Mouse (Mus musculus) embryo, embryonic 11.5 days (tissue): ENCODE data around the gene Nle1.

Experiments used
- DNase-seq: peaks from one replicate; pipeline ENCODE4 v3.0.0-alpha.2; 2012; ENCODE audit warnings: low read depth, low spot score

The Nle1 gene

GRCm38 (mm10) chr11:82869506-82870172, 38.6 kb downstream of the Nle1 start:
- DNase-seq: no peak

GRCm38 (mm10) chr11:82867956-82868355, 40.3 kb downstream of the Nle1 start:
- DNase-seq: no peak

GRCm38 (mm10) chr11:82866850-82867564, 41.2 kb downstream of the Nle1 start:
- no peak for DNase-seq

GRCm38 (mm10) chr11:82865957-82866356, 42.3 kb downstream of the Nle1 start:
- DNase-seq: no peak

DNA sequence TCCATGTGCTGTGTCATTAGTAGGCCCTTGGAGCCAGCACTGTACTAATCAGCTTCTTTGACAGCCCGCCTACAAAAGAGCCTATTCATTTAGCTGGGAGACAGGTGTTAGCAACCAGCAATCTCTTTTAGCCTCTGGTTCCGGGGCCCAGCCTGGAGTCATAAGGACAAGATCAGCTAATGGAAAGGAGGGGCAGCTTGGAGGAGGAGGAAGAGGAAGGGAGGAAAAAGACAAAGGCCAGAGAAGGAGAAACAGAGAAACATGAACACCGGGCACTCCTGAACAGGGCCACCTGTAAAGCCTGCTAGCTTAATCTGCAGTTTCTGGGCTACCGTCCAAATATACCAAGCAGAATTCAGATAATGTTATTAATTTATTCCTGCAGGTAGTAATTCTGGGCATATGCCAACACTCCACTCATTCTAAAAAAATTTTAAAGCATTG, 44.7 kb downstream of the Nle1 start:
- no peak for DNase-seq

DNA sequence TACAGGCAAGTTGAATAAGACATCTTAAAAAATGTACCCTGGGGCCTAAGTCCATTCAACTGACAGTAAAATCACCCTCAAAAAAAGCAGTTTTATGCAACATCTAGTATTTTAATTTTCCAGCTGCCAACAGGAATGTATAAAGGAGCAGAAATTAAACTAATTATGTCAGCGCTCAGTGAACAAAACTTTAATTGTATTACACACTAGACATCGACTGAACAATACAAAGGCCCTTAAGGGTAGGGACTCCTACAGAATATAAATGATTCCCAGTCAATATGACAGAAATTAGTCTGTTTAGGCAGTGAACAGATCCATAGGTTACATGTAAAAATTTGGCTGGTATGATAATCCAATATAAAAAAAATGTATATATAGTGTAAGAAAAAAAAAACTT, 45.2 kb downstream of the Nle1 start:
- DNase-seq: no peak

DNA sequence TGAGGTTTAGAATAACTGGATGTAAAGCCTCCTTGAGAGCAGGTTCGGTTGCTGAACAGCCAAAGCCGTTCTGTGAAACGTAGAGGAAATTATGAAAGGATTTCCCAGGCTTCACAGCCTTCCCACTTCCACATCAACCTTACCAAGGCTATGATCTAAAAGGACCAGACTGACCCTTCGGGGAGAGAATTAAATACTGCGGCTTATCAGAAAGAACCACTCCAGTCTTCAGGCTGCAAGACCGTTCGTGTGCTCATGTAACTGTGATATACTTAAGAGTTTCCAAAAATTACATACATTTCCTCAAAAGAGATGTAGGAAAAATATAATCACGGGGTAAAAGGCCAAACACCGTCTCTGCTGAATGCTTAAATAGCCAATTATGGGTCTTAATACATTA, 45.6 kb downstream of the Nle1 start:
- DNase-seq: no peak

DNA sequence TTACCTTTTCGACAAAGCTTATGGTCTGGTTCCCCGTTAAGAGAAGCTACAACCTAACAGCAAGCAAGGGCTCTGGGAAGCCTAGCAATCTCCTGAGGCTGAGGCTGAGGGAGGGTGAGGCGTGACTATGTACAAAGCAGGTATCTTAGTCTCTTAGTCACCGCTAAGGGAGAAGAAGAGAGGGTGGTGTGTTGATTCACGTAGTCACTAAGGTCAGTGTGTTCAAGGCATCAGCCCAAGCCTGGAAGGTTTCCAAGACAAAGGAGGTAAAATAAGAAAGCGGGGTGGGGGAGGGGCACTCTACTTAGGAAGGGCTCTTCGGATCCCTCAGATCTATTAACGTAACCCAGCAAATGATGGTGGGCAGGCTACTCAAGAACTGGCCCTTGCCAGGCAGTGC, 46.7 kb downstream of the Nle1 start:
- DNase-seq: no peak

DNA sequence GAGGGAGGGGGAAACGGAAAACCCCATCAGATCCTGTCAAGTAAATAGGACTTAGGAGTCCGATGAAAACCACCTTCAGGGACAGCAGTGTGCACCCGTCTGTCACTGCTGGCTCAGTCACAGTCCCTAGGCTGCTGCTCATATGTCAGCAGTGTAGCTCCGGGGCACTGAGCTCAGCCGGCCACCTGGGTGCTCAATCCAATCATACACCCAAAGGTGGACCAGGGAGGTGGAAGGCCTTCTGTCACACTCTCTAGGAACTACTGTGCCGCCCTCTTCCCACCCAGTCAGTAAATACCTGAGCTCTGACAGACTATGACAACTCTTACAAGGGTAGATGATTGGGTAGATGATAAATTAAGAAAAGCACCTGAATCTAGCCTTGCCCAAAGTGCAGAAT, 47.5 kb downstream of the Nle1 start:
- no peak for DNase-seq

DNA sequence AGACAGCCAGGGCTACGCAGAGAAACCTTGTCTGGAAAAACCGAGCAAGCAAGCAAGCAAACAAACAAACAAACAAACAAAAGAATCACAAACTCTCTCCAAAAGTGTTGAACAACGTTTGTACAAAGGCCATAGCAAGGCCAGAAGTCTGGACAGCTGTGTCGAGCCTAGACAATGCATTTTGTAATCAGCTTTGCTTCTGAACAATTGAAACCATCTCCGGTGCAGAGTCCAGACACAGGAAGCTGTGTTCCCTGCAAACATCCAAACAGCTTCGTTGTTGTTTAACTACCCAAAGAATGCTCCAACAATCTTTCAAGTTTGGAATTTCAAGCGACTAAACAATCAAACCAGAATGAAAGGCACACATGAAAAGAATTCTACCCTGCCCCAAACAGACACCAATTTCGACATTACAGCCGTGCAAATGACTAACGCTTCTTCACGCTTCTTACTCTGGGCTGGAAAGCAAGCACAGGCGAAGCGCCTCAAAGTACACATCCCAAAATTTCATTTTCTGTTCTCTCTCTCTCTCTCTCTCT, 50.8 kb downstream of the Nle1 start:
- DNase-seq: no peak

DNA sequence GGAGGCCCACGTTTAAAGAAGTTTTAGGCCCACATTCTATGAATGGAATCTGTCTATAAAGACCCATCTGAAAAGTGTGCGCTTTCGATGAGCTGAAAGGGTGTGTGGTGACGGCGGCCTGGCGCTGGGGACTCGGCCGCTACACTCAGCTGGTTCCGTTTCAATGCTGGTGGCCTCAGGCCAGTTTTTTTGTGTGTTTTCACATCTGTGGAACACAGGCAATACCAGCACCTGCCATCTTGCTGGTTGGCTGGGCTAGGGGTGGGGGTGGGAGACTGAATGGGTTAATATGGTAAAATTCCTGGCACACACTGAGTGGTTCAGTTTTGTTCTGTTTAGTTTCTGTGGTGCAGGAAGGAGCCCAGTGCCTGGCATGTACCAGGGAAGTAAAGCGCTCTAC, 52.2 kb downstream of the Nle1 start:
- no peak for DNase-seq

DNA sequence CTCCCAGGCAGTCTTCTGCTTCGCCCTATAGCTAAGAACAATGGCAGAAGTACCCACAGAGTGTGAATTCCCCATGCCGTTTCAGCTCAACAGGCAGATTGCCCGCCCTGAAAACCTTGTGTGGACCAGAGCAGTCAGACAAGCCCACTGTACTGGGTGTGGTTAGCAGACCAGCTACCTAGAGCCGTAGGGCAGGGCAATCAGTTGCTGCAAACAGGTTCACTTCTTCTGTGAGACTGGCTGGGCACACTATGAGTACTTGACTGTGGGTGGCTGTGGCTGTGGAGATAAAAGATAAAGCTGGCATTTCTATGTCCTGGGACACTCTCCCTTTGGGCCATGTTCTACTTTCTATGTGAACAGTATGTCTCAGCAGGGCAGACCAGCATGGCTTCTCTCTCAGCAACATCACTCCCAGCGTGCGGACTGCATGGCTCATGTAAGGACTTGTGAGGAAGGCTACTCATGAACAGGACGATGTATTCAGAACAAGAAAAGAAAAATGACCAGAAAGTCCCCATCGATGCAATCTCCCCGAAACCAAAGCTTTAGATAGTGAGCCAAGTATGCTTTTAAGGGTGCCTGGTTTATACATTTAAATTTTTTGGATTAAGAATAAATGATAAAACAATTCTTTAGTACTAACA, 52.8 kb downstream of the Nle1 start:
- no peak for DNase-seq

DNA sequence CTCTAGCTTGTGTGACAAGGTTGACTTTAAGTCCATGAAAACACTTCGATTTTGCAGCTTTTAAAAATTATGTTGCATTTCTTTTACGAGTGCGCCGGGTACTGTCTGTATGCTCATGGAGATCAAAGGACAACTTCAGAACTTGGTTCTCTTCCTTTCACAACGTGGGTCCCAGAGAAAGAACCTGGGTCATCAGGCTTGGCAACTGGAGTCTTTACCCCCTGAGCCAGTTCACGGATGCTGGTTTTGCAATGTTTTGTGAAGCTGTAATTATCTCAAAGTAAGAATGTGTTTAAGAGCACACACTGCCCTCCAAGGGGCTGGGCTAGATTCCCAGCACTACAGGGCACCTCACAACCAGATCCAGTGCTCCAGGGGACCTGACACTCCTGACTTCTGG, 54.1 kb downstream of the Nle1 start:
- no peak for DNase-seq

GRCm38 (mm10) chr11:82852958-82853357, 55.3 kb downstream of the Nle1 start:
- no peak for DNase-seq

DNA sequence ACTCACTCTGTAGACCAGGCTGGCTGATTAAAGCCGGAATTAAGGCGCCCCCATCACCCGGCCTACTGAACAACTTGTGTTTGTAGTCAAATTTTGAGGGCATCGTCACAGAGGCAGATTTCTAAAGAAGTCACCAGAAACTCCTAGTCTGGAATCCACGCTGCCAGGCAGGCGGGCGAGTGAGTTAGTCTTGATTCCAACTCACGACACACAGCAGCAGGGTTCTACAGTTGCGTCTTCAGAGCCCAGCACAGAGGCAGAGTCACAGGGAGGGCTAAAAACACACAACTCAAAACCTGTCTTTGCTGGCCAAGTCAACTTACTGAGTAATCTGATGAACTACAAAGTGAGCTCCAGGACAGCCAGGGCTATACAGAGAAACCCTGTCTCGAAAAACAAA, 55.7 kb downstream of the Nle1 start:
- DNase-seq: no peak

- DNase-seq: no peak
Observed at GRCm38 (mm10) chr11:82852115-82852514, 56.1 kb downstream of the Nle1 start.
